Mouse (Mus musculus): Measurements from ENCODE around the gene Smpd2.

DNA sequence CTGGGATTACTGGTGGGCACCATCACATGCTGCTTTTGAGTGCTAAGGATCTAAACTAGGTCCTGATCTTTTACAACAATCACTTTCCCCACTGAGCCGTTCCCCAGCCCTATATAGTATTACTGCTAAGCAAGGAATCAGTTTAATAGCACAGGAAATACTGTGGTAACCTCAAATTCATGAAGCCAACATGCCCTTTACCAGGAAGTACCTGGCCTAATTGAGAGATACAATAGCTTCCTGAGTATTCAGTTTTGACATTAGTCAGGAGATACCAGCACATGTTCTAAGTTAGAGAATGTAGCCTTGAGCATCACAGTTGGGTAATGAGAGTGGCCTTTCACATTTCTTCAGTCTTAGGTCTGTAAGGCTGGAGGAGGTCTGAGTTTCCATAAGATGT, 46.5 kb upstream of the Smpd2 start:
- TF ChIP-seq CTCF (IDR thresholded peaks at IDR 0.05; ENCODE audit: borderline replicate concordance, extremely low read depth, insufficient read depth, insufficient read length) = no peak
- TF ChIP-seq POLR2A (IDR thresholded peaks at IDR 0.05; ENCODE audit: borderline replicate concordance, extremely low read depth, insufficient read depth, insufficient read length, poor library complexity, severe bottlenecking) = no peak
